Mouse (Mus musculus): Measurements from ENCODE around the gene Crtac1. TPM values are rescaled to one million over a fixed set of nuclear protein-coding genes. Genes with fewer than 3 reads are reported as not detected.

The Crtac1 gene
- total RNA-seq, 2 experiments from 2014 or later, result 62.9 to 72.8 TPM

DNA sequence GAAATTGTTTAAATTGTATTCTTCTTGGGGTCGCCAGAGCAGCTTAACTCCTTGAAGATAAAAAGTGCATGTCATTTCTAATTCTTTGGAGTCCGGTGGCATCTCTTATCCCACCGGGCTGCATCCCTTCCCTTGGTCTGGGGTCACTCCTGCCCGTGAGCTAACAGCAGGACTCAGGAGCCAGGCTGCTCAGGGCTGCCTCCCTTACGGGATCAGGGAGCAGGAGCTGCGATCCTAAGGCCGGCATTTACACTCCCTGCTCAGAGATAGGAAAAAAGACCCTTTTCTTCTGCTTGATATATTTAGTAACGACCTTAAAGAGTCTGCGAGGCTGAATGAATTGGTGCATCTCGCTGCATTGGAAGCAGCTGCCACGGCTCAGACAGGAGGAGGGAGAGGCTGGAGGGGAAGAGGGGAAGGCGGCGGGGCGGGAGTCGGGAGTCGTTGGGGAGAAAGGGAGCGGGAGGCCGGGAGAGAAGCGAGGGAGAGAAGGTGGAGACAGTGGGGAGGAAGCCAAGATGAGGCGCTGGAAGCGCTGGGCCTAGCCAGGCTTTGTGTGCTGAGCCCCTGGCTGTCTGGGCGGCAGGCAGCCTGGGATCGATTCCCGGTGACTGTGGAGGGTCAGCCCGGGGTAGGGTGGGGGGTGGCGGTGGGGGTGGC, 51.1 kb downstream of the Crtac1 start:
- peak; percentile 45 to 50 for DNase-seq (ENCODE audit: extremely low spot score in 1 of 2, low spot score in 2 of 2)
- no peak overlapping the region; the same call in 1 of the 2 replicates for H3K4me3 ChIP-seq
- intact Hi-C loops (cut with DNase I), result loop anchor here (1.0 kb wide), 1 partner anchor 51 kb away; the partner anchor contains the start of gene Crtac1
- no peak for TF ChIP-seq CTCF (IDR thresholded peaks at IDR 0.05)
- peak overlapping the region; percentile 88 for H3K27ac ChIP-seq

GRCm38 (mm10) chr19:42379798-42380197, 51.8 kb downstream of the Crtac1 start:
- peak; percentile 55 to 62 for DNase-seq (ENCODE audit: extremely low spot score in 1 of 2, low spot score in 2 of 2)
- intact Hi-C loops (cut with DNase I), result loop anchor here (1.0 kb wide), 1 partner anchor 52 kb away; the partner anchor contains the start of gene Crtac1

DNA sequence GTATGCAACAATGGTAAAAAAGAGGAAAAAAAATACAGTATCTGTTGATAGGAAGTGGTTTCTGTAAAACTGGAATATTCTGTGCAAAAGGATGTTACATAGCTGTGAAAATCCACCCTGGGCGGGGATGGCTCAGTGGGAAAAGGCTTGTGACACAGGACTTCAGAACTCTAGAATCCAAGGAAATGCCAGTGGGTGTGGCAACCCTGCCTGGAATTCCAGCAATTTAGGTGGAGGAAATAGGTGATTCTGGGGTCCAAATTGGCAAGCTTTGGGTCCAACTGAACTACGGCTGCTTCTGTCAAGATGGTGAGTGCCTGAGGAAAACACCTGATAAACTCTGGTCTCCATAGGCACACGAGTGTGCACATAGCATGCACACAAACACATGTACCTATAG, 54.4 kb downstream of the Crtac1 start:
- intact Hi-C loops (cut with DNase I), result no loop called here
- no peak for TF ChIP-seq CTCF (IDR thresholded peaks at IDR 0.05)
- Histone ChIP-seq H3K27ac (no peak overlapping the region), H3K4me3 (no peak overlapping the region)
- DNase-seq (ENCODE audit: extremely low spot score in 1 of 2, low spot score in 2 of 2), result no peak

More at GRCm38 (mm10) chr19:42379798-42380197, 51.8 kb downstream of the Crtac1 start:
- Histone ChIP-seq H3K4me3 (no peak overlapping the region), H3K27ac (peak overlapping the region; percentile 88)
- TF ChIP-seq CTCF (IDR thresholded peaks at IDR 0.05), result no peak

GRCm38 (mm10) chr19:42363551-42363950, 68.0 kb downstream of the Crtac1 start:
- no peak overlapping the region for H3K27ac ChIP-seq
- no peak for TF ChIP-seq CTCF (IDR thresholded peaks at IDR 0.05)
- no peak overlapping the region for H3K4me3 ChIP-seq
- no peak for DNase-seq (ENCODE audit: extremely low spot score in 1 of 2, low spot score in 2 of 2)
- intact Hi-C loops (cut with DNase I), result no loop called here

- Histone ChIP-seq H3K27ac (no peak overlapping the region), H3K4me3 (no peak overlapping the region)
- intact Hi-C loops (cut with DNase I), result no loop called here
- TF ChIP-seq CTCF (IDR thresholded peaks at IDR 0.05), result no peak
- no peak for DNase-seq (ENCODE audit: extremely low spot score in 1 of 2, low spot score in 2 of 2)
These were observed 73.2 kb downstream of the Crtac1 start for GRCm38 (mm10) chr19:42358406-42358805.

GRCm38 (mm10) chr19:42356854-42357253, 74.7 kb downstream of the Crtac1 start:
- intact Hi-C loops (cut with DNase I), result no loop called here
- DNase-seq (ENCODE audit: extremely low spot score in 1 of 2, low spot score in 2 of 2), result peak in 1 of 2 experiments; percentile 43
- no peak overlapping the region for H3K4me3 ChIP-seq
- TF ChIP-seq CTCF (IDR thresholded peaks at IDR 0.05), result no peak
- H3K27ac ChIP-seq, result no peak overlapping the region; the same call in 1 of the 2 replicates

DNA sequence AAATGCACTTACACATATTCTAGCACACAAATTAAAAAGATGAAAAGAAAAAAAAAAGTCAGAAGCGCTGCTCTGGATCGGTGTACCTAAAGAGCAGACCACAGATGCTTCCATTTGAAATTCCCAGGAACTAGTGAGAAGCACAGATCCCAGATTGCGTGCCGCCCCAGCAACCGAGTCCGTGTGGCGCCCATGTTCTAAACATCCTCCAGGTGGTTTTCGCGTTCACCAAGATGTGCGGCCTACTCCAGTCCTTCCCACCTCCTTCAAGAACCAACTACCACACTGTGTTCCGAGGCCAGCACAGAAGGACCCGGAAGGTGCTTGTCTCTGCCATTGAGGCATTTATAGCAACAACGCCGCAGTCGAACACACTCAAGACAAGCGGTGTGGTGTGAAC, 76.1 kb downstream of the Crtac1 start:
- DNase-seq (ENCODE audit: extremely low spot score in 1 of 2, low spot score in 2 of 2), result no peak
- intact Hi-C loops (cut with DNase I), result no loop called here

DNA sequence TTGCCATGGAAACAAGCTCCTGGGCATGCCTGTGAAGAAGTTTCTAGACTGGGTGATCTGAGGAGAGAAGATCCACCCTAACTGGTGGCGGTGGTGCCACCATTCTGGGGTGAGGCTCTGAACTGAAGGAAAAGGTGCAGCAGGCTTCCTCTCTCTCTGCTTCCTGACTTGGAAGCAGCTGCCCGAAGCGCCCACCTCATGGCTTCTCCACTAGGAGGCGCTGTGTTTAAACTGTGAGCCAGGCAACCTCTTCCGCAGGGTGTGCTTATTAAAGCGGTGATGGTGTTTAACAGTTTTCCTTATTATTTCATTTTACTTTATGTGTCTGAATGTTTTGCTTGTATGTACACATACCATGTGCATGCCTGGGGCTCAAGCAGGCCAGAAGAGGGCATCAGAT, 90.4 kb downstream of the Crtac1 start:
- no peak overlapping the region for H3K4me3 ChIP-seq
- TF ChIP-seq CTCF (IDR thresholded peaks at IDR 0.05), result peak; percentile 67
- intact Hi-C loops (cut with DNase I), result loop anchor here (5.0 kb wide), 1 partner anchor 86 kb away; no protein-coding TSS in a partner anchor
- no peak overlapping the region for H3K27ac ChIP-seq
- DNase-seq (ENCODE audit: extremely low spot score in 1 of 2, low spot score in 2 of 2), result peak in 1 of 2 experiments; percentile 28

More for the DNA sequence above, 76.1 kb downstream of the Crtac1 start:
- Histone ChIP-seq H3K4me3 (no peak overlapping the region), H3K27ac (no peak overlapping the region)
- TF ChIP-seq CTCF (IDR thresholded peaks at IDR 0.05), result no peak

- TF ChIP-seq CTCF (IDR thresholded peaks at IDR 0.05), result peak; percentile 73
- DNase-seq (ENCODE audit: extremely low spot score in 1 of 2, low spot score in 2 of 2), result no peak
- intact Hi-C loops (cut with DNase I), result no loop called here
- H3K4me3 ChIP-seq, result no peak overlapping the region
- H3K27ac ChIP-seq, result no peak overlapping the region
These were observed 99.4 kb downstream of the Crtac1 start for GRCm38 (mm10) chr19:42332081-42332736.

DNA sequence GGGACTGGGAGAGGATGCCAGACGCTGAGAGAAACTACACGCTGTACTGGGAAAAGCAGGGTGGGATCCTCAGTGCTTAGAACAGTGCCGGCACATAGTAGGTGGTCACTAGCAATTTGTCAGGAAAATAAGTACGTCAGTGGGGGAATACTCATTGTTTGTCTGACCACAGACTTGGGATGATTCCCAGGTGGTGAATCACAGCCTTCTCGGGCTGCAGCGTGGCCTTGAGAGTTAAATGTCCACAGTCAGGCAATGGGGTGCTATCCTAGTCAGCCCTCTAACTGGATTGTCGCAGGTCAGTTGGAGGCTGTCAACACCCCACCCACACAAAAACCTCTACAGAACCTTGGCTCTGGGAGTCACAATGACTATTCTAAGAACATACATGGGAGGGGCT, 100.1 kb downstream of the Crtac1 start:
- no peak for DNase-seq (ENCODE audit: extremely low spot score in 1 of 2, low spot score in 2 of 2)
- H3K27ac ChIP-seq, result no peak overlapping the region
- no peak overlapping the region for H3K4me3 ChIP-seq
- TF ChIP-seq CTCF (IDR thresholded peaks at IDR 0.05), result no peak
- intact Hi-C loops (cut with DNase I), result no loop called here

DNA sequence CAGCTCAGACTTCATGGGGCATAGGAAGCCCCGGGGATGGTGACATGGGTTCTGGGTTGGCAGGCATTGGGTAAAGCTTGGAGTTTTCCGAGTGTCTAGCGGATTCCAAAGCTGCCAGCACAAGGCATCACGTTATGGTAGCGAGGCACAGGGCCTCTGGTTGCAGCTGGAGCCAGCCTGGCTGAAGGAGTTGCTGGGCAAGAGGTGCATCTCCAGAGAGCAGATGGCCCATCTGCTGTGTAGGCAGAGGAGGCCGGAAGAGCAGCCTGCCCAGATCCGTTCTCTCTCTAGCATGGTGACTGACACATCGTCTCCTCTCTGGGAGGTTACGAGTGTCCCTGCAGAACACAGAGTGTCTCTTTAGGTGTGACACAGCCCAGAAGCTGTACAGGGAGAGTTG, 103.4 kb downstream of the Crtac1 start:
- H3K27ac ChIP-seq, result no peak overlapping the region
- DNase-seq (ENCODE audit: extremely low spot score in 1 of 2, low spot score in 2 of 2), result no peak
- no peak for TF ChIP-seq CTCF (IDR thresholded peaks at IDR 0.05)
- intact Hi-C loops (cut with DNase I), result no loop called here
- H3K4me3 ChIP-seq, result no peak overlapping the region

DNA sequence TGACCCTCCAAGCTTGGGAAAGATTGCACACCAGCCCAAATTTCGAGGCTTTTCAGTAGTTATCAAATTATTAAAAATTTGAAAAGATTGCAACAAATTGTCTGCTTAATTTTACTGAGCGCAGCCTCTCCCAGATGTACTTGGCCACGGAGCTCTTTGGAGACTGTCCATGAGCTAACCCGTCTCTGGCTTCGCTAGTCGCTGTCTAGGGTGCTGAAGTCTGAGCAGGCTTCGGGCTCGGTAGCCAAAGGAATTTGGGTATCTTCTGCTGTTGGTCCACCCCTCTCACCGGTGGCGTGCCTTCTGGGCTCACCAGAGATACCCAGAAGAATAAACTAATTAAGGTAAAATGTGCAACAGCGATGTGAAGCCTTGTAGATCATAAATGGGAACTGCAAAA, 105.7 kb downstream of the Crtac1 start:
- intact Hi-C loops (cut with DNase I), result no loop called here
- no peak for TF ChIP-seq CTCF (IDR thresholded peaks at IDR 0.05)
- Histone ChIP-seq H3K27ac (no peak overlapping the region), H3K4me3 (no peak overlapping the region)
- DNase-seq (ENCODE audit: extremely low spot score in 1 of 2, low spot score in 2 of 2), result no peak
